Mouse (Mus musculus) stomach, postnatal 0 days (tissue): ENCODE results near the gene Gm9837.

Experiments
- CTCF ChIP-seq: IDR thresholded peaks from 2 replicates; pipeline ENCODE4 v1.5.1; 2016; ENCODE audit warnings: antibody characterized with exemption, low read depth, mild to moderate bottlenecking, moderate library complexity
- EP300 ChIP-seq: optimal IDR thresholded peaks from 2 replicates; pipeline ENCODE3; 2016; ENCODE audit warnings: antibody characterized with exemption

GRCm38 (mm10) chr11:53435504-53435903 is 34.8 kb downstream of the Gm9837 start:
- TF ChIP-seq CTCF = no peak
- no peak for TF ChIP-seq EP300
